Mouse (Mus musculus) heart, embryonic 16.5 days (tissue): Measurements from ENCODE around the gene Shkbp1. TPM values are rescaled to one million over a fixed set of nuclear protein-coding genes. Genes with fewer than 3 reads are reported as not detected.
A peak's percentile ranks its signal among the peaks of the same experiment; 100 is the strongest.

ENCODE experiments used
- ATAC-seq: fragments of 200-750 bp; cut with Nextera tagmentation; replicated peaks from 2 replicates; pipeline ENCODE4 v1.8.0; 2017; ENCODE audit warnings: moderate number of reproducible peaks; ENCODE audit not compliant: insufficient read depth, low FRiP score; ENCODE audit errors: extremely low read depth
- H3K27ac ChIP-seq: fragments of 300-500 bp; sonication (generic); 2 replicates; pipeline ENCODE4 v1.5.1; 2014; ENCODE audit warnings: mild to moderate bottlenecking, low read length, control low read depth, moderate library complexity
- H3K27me3 ChIP-seq: fragments of 300-500 bp; sonication (generic); 2 replicates; pipeline ENCODE4 v1.6.1; 2014; ENCODE audit warnings: low read length, mixed read lengths; ENCODE audit not compliant: control insufficient read depth, insufficient read depth
- H3K36me3 ChIP-seq: fragments of 300-500 bp; sonication (generic); 2 replicates; pipeline ENCODE4 v1.6.1; 2014; ENCODE audit not compliant: control insufficient read depth, insufficient read depth
- H3K4me1 ChIP-seq: fragments of 300-500 bp; sonication (generic); 2 replicates; pipeline ENCODE4 v1.6.1; 2014; ENCODE audit warnings: low read length, mixed read lengths; ENCODE audit not compliant: control insufficient read depth, insufficient read depth
- H3K4me2 ChIP-seq: fragments of 300-500 bp; sonication (generic); 2 replicates; pipeline ENCODE4 v1.6.1; 2014; ENCODE audit warnings: low read depth, mild to moderate bottlenecking, control low read depth, low read length
- H3K4me3 ChIP-seq: fragments of 300-500 bp; sonication (generic); 2 replicates; pipeline ENCODE4 v1.5.1; 2014; ENCODE audit warnings: mild to moderate bottlenecking, control low read depth, low read length
- H3K9ac ChIP-seq: fragments of 300-500 bp; sonication (generic); 2 replicates; pipeline ENCODE4 v1.6.1; 2014; ENCODE audit warnings: low read length, control low read depth
- H3K9me3 ChIP-seq: fragments of 300-500 bp; sonication (generic); replicated peaks from 2 replicates; pipeline ENCODE4 v1.6.1; 2016; ENCODE audit warnings: low read length; ENCODE audit not compliant: control insufficient read depth
- WGBS: fragments of 180-500 bp; shearing (Covaris S2); extraction: QIAGEN DNeasy Blood & Tissue Kit; methylation state at CpG from one replicate; pipeline ENCODE4 v1.1.7; 2014; 5-methylcytosine and 5-hydroxymethylcytosine counted together
- polyA plus RNA-seq: library from polyadenylated mRNA; unstranded; fragments of >200 nt; fragmentation: Nextera tagmentation; extraction: Ambion mirVana; gene quantifications from 2 replicates; pipeline ENCODE4 v1.2.1, GENCODE M21; 2015

Gene Shkbp1
- polyA plus RNA-seq, 1 experiment from 2014 or later: 22.3 TPM

GRCm38 (mm10) chr7:27314393-27314792 lies 41.4 kb downstream of the Shkbp1 start:
- Histone ChIP-seq H3K27me3 (no peaks in the 10 kb centered on the region), H3K4me3 (no peak overlapping the region), H3K36me3 (peaks cover 14% of the 10 kb centered on the region), H3K4me2 (no peak overlapping the region), H3K4me1 (peaks cover 7% of the 10 kb centered on the region), H3K9ac (no peak overlapping the region), H3K27ac (no peak overlapping the region), H3K9me3 (peaks cover 12% of the 10 kb centered on the region)
- ATAC-seq: no peak
- 85% methylated on average over 3 of the region's 3 CpGs for WGBS

GRCm38 (mm10) chr7:27311651-27312284 lies 44.1 kb downstream of the Shkbp1 start:
- peaks cover 12% of the 10 kb centered on the region for H3K9me3 ChIP-seq
- no peak overlapping the region for H3K27ac ChIP-seq
- peaks cover 9% of the 10 kb centered on the region for H3K4me1 ChIP-seq
- no peak overlapping the region for H3K4me3 ChIP-seq
- 0 out of 2 replicates have a peak, but pooled peaks cover 2% of the 10 kb centered on the region for H3K27me3 ChIP-seq
- H3K4me2 ChIP-seq: no peak overlapping the region
- no peak for ATAC-seq
- H3K9ac ChIP-seq: no peak overlapping the region
- WGBS: 84% methylated on average over 12 of the region's 12 CpGs
- peaks cover 11% of the 10 kb centered on the region for H3K36me3 ChIP-seq

- Histone ChIP-seq H3K27ac (no peak overlapping the region), H3K4me2 (peak overlapping the region; percentile 62; the same call in 1 of the 2 replicates), H3K9me3 (peaks cover 12% of the 10 kb centered on the region), H3K4me1 (peaks cover 9% of the 10 kb centered on the region), H3K36me3 (peaks cover 9% of the 10 kb centered on the region), H3K9ac (no peak overlapping the region), H3K27me3 (0 out of 2 replicates have a peak, but pooled peaks cover 2% of the 10 kb centered on the region), H3K4me3 (no peak overlapping the region; the same call in 1 of the 2 replicates)
- WGBS: 45% methylated on average over 8 of the region's 8 CpGs
- ATAC-seq: no peak
Observed at GRCm38 (mm10) chr7:27310996-27311535, 44.8 kb downstream of the Shkbp1 start.

- 15% methylated on average over 17 of the region's 17 CpGs for WGBS
- Histone ChIP-seq H3K9ac (peak overlapping the region; percentile 13; the same call in 1 of the 2 replicates), H3K4me2 (peak overlapping the region; percentile 62), H3K4me3 (peak overlapping the region; percentile 33), H3K36me3 (peaks cover 9% of the 10 kb centered on the region), H3K27ac (no peak overlapping the region), H3K9me3 (peaks cover 12% of the 10 kb centered on the region), H3K27me3 (peaks cover 5% of the 10 kb centered on the region; the same call in 1 of the 2 replicates), H3K4me1 (peaks cover 9% of the 10 kb centered on the region)
- ATAC-seq: peak; percentile 79
Observed at GRCm38 (mm10) chr7:27310306-27310705, 45.5 kb downstream of the Shkbp1 start.

GRCm38 (mm10) chr7:27309832-27310231 lies 46.0 kb downstream of the Shkbp1 start:
- peaks cover 6% of the 10 kb centered on the region; the same call in 1 of the 2 replicates for H3K27me3 ChIP-seq
- H3K4me2 ChIP-seq: no peak overlapping the region; the same call in 1 of the 2 replicates
- H3K4me1 ChIP-seq: peaks cover 9% of the 10 kb centered on the region
- H3K9me3 ChIP-seq: peaks cover 12% of the 10 kb centered on the region
- no peak overlapping the region for H3K4me3 ChIP-seq
- H3K36me3 ChIP-seq: peaks cover 9% of the 10 kb centered on the region
- no peak for ATAC-seq
- WGBS: 54% methylated on average over 3 of the region's 3 CpGs
- H3K9ac ChIP-seq: no peak overlapping the region
- no peak overlapping the region for H3K27ac ChIP-seq

GRCm38 (mm10) chr7:27308821-27309549 lies 46.8 kb downstream of the Shkbp1 start:
- no peak for ATAC-seq
- Histone ChIP-seq H3K4me2 (peak overlapping the region; percentile 56), H3K27me3 (peaks cover 6% of the 10 kb centered on the region; the same call in 1 of the 2 replicates), H3K27ac (no peak overlapping the region), H3K9me3 (peaks cover 5% of the 10 kb centered on the region), H3K36me3 (peaks cover 4% of the 10 kb centered on the region; the same call in 1 of the 2 replicates), H3K4me1 (peaks cover 9% of the 10 kb centered on the region), H3K4me3 (peak overlapping the region; percentile 39), H3K9ac (no peak overlapping the region)
- 14% methylated on average over 28 of the region's 28 CpGs for WGBS

- no peak for ATAC-seq
- peaks cover 6% of the 10 kb centered on the region for H3K27me3 ChIP-seq
- peaks cover 9% of the 10 kb centered on the region for H3K4me1 ChIP-seq
- no peaks in the 10 kb centered on the region for H3K36me3 ChIP-seq
- H3K4me3 ChIP-seq: no peak overlapping the region
- no peak overlapping the region for H3K4me2 ChIP-seq
- no peak overlapping the region for H3K9ac ChIP-seq
- H3K27ac ChIP-seq: no peak overlapping the region
- H3K9me3 ChIP-seq: no peaks in the 10 kb centered on the region
- 62% methylated on average over 9 of the region's 9 CpGs for whole genome bisulfite sequencing
Observed at GRCm38 (mm10) chr7:27307551-27307950, 48.3 kb downstream of the Shkbp1 start.

GRCm38 (mm10) chr7:27306161-27307160 lies 49.4 kb downstream of the Shkbp1 start:
- 71% methylated on average over 24 of the region's 24 CpGs for WGBS
- H3K36me3 ChIP-seq: no peaks in the 10 kb centered on the region

More at GRCm38 (mm10) chr7:27306161-27307160, 49.4 kb downstream of the Shkbp1 start:
- no peak for ATAC-seq
- Histone ChIP-seq H3K9ac (no peak overlapping the region), H3K4me2 (no peak overlapping the region), H3K27ac (no peak overlapping the region), H3K4me3 (no peak overlapping the region), H3K27me3 (peaks cover 6% of the 10 kb centered on the region), H3K9me3 (no peaks in the 10 kb centered on the region), H3K4me1 (peaks cover 9% of the 10 kb centered on the region)
